Mouse (Mus musculus) adrenal gland, adult (tissue): Measurements from ENCODE around the gene Ankmy2.

Source experiments
- DNase-seq, 2 experiments: peaks; one replicate each; pipeline ENCODE4 v3.0.0; 2022 to 2023; ENCODE audit warnings: low spot score in 1 of 2; ENCODE audit not compliant: inconsistent age in 2 of 2

The Ankmy2 gene

GRCm38 (mm10) chr12:36156637-36157303 lies at the start of gene Ankmy2:
Gene Ankmy2, plus strand, starts transcription at chr12:36157114.
- DNase-seq, result peak; percentile 92 to 97

GRCm38 (mm10) chr12:36108442-36108841 lies 48.5 kb upstream of the Ankmy2 start:
- no peak for DNase-seq

GRCm38 (mm10) chr12:36110457-36110856 lies 46.5 kb upstream of the Ankmy2 start:
- no peak for DNase-seq

DNA sequence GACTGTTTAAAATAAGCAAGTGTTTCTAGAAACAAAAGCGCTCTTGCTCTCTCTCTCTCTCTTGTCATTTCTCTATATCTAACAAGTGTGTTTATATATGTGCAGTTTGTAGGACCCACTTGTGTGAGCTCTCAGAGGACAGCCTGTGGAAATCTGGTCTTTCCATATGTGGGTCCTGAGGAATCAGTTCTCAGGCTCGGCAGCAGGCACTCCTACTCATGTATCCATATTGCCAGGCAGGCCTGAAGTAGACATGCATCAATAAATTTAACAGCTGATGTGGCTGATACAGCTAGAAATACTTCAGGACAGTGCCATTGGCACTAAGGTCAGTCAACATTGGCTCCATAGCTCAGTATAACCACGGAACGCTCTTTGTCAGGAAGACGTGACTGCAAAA lies 45.8 kb upstream of the Ankmy2 start:
- no peak for DNase-seq

- no peak for DNase-seq
Observed at GRCm38 (mm10) chr12:36112081-36112480, 44.8 kb upstream of the Ankmy2 start.

DNA sequence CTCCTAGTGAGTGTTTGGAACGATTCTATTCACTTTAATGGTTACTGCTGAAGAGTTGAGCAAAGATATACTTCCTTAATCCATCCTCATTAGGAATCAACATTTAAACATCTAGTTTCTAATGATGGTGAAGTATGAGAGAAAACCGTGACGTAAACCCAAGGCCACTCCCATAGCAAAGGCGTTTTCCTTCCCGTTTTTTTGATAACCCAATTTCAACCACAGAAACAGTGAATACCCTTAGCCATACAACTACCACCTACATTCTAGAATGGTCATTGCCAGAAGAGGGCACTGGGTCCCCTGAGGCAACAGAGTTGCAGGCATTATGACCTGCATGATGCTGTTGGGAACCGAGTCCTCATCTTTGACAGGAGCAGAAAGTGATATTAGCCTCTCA lies 39.8 kb upstream of the Ankmy2 start:
- no peak for DNase-seq

DNA sequence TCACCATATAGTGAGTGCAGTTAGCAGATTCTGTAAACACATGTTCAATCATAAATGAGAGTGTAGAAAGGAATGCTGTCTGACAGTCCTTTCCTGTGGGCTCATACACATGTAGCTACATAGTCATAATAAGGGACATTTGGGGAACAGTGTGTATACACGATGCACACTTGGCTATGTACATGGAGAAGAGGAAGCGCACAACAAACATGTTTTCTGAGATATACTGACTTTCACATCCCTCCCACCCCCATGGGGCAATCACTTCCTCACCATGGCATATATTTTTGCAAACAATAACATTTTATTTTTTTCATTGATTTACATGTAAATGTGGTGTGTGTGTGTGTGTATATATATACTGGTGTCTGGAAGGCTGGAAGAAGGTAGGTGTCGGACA lies 37.7 kb upstream of the Ankmy2 start:
- DNase-seq, result no peak

DNA sequence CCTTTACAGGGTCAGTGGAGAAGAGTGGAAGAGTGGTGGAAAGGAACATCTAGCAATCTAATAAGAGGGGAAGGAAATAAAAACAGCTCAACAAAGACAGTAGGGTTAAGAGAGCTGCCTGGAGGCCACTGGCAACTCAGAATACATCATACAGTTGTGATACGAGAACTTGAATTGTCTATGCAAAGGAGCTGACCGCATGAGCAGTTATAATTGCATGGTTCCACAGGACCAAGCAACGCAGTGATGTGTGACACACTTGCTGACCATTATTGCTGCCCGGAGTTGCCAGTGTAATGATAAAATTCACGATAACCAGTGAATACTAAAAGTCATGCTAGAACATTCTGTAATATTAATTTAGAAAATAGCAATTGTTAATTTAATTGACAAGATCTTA lies 30.9 kb upstream of the Ankmy2 start:
- DNase-seq, result no peak

- no peak for DNase-seq
Observed at GRCm38 (mm10) chr12:36129826-36130225, 27.1 kb upstream of the Ankmy2 start.

GRCm38 (mm10) chr12:36132254-36132653 lies 24.7 kb upstream of the Ankmy2 start:
- no peak for DNase-seq

GRCm38 (mm10) chr12:36132668-36133067 lies 24.2 kb upstream of the Ankmy2 start:
- DNase-seq, result no peak

GRCm38 (mm10) chr12:36133547-36133946 lies 23.4 kb upstream of the Ankmy2 start:
- DNase-seq, result no peak

DNA sequence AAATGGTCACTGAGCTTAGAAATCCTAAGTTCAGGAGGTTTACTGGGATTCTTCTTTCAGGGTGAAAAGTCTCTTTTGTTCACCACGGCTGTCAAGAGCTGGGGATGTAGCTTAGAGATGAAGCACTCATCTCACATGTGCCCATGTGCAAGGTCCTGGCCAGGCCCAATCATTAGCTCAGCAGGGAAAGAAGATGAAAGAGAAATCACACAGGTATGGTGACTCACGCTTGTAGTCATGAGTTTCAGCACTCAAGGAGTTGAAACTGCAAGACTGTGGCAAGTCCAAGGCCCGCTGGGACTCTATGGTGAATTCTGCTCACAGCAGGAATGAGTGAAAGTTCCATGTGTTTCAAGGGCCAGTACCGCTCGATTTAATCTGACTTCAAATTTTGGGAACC lies 22.8 kb upstream of the Ankmy2 start:
- no peak for DNase-seq

DNA sequence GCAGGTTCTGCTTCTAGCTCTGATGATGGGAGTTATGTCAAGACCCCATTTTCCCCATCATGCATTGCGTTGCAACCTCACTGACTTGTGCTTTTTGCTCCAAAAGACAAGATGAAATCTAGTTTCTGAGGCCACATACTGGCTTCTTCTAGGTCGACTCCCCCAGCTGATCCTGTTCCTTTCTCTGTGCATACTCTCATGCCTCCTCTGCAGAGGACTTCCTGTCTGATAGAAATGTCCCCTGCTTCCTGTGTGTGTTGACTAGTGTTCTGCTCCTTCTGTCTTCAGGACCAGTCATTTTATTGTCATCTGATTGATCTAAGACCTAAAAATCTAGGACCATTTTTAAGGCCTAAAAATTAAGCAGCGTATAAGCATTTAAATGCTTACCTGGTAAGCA lies 21.5 kb upstream of the Ankmy2 start:
- no peak for DNase-seq

- no peak for DNase-seq
Observed at GRCm38 (mm10) chr12:36136285-36136684, 20.6 kb upstream of the Ankmy2 start.

DNA sequence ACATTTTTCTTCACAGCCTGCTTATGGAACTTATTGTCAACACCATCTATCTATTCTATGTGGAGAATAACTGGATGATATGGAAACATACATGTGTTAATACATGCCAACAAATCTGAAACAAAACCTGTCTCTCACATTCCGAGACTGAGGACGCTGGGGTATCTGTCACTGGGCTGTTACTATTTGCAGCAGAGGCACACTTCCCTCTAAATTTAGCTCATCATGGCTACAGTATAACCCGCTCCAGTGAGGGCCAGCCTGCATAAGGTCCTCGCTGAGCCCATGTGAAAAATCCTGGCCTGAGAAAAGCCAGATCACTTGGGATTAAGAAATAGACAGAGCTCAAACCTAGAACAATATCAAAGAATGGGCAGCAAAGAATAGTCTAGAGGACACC lies 19.7 kb upstream of the Ankmy2 start:
- DNase-seq, result no peak

DNA sequence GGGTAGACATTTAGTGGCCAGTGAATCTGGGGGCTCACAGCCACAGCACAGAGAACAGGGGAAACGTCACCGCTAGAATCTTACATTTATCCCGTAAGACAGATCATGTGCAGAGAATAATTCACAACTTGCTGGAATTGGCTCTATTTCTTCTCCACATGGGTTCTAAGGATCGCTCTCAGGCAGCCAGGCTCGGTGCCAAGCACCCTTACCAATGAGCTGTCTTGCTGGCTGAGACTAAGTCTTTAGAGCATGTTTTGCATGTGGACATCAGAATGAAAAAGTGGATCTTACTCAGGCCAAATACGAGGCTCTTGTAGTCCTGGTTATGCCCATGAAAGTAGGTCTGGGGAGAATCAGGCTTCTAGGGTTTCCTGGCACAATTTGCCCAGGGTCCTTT lies 16.5 kb upstream of the Ankmy2 start:
- DNase-seq, result no peak

DNA sequence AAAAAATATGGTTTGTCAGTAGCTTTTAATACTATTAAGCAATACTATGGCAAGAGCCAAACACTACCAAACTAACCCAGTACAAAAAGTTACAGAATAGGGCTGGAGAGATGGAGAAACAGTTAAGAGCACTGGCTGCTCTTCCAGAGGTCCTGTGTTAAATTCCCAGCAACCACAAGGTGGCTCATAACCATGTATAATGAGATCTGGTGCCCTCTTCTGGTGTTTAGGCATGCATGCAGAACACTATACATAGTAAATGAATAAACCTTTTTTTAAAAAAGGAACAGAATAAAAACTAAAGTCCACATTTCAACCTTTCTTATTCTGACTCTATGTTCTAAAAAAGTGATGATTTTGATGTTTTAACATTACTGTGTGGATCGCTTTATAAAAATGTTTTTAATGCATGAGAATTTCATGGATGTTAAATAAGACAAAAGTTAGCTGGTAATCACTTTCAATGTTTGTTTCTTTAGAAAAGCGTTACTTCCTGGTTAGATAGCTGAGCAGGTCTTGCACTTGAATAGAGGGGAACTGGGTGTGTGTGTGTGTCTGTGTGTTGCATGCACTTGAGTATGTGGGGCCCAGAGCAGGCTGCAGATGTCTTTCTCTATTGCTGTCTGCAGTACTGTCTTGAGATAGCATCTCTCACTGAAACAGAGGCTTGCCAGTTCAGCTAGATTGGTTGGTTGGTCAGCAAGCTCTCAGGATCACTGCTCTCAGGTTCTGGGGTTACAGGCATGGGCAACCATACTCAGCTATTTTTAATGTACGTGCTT lies 10.5 kb upstream of the Ankmy2 start:
- no peak for DNase-seq

- no peak for DNase-seq
Observed at GRCm38 (mm10) chr12:36150265-36150664, 6.6 kb upstream of the Ankmy2 start.

DNA sequence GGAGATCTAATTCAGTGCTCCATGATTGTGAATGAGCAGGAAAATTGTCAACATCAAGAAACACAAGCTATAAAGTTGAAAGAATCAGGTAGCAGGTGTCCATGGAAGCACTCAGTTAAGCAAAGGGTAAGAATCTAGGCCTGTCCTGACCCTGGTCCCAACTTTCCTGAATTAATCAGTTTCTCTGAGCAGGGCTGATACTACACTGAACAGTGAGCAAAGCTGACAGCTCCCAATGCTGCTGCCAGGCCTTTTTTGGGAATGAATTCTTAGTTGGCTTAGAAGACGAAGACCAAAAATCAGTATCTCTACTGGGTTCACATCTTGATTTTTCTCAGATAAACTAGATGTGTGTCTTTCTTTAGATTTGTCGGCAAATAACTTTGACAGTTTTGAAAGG lies 6.2 kb upstream of the Ankmy2 start:
- DNase-seq, result no peak

DNA sequence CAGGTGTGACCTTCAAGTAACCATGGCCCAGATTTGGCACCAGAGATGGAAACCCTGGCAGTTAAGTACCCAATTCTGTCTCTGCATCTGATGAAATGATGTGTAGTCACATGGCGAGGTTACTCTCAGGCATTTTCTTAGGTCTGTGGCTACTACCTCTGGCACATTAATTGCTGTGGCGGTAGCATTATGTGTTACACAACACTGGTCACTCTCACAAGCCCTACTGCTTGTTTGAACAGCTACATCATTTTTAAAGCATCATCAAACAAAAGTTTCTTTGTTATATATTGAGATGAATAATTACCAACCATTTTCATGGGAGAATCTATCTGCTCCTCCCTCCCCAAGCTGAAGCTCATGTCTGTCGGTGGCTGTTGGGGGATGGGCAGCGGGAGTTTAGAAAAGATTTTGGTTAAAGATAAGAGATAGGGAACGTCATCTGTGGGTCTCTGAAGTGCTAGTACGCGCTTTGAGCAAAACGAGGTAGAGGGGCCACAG lies 1.7 kb upstream of the Ankmy2 start:
- DNase-seq, result peak; percentile 28 to 60

DNA sequence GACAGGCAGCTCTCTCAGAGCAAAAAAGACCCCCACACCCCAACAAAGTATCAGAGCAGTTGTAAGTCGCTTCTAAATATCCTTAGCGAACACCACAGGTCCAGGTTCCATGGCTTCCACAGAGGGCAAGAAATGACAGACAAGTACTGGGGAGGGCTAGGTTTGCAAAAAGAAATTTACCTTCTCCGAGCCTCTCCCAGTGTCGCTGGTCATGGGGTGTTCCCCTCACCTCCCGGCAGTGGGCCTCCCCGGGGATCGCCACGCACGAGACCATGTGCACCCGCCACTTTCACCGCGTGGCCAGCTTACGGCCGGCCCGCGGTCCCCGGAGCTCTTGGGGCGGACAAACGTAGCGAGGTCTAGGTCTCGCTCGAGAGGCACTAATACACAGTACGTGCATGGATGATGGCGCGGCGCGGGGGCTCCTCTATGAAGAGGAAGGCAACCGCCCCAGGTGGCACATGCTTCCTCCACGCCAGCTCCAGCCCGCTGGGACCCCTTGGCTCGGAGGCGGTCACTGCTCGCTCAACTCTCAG lies 745 bp upstream of the Ankmy2 start:
- DNase-seq, result no peak
